Mouse (Mus musculus): Measurements from ENCODE around the gene Pdzd7. TPM values are rescaled to one million over a fixed set of nuclear protein-coding genes. Genes with fewer than 3 reads are reported as not detected.

Gene Pdzd7
- total RNA-seq, 2 experiments from 2014 or later: 4.1 to 4.7 TPM

DNA sequence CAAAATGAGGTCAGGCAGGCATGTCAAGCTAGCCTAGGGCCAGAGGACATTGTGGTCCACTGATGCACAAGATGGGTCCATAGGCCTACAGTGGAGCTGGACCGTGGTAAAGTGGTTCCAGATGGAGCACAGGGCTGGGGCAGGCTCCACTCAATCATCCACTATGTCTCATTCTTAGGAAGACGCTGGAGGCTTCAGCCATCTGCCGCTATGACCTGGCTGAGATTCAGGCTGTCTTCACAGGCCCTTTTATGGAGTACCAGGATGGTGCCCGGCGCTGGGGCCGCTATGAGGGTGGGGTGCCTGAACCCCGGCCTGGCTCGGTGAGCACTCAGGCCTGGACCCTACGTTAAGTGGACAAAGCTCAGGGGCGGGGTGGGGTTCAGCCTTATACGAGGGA, 47.7 kb downstream of the Pdzd7 start:
- DNase-seq (ENCODE audit: extremely low spot score in 1 of 2, low spot score in 2 of 2): no peak

DNA sequence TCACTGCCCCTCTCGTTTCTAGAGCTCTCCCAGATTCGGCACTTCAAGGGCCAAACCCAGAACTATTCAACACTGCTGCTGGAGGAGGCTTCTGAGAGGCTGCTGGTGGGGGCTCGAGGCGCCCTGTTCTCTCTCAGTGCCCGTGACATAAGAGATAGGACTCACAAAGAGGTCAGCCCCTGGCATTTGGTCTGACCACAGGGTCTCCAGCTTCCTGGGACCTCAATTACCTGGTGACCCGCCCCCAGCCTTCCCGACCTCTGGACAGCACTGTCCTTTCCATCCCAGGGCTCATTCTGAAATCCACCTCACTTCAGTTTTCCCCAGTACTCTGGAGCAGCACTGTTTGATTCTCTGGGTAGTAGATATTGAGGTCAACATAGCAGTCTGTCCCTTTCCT, 52.8 kb downstream of the Pdzd7 start:
- intact Hi-C loops (cut with DNase I): loop anchor here (5.0 kb wide), 1 partner anchor 40 kb away; no protein-coding TSS in a partner anchor
- peak in 1 of 2 experiments; percentile 1 for DNase-seq (ENCODE audit: extremely low spot score in 1 of 2, low spot score in 2 of 2)

More for the DNA sequence above, 47.7 kb downstream of the Pdzd7 start:
- intact Hi-C loops (cut with DNase I): no loop called here

- intact Hi-C loops (cut with DNase I): loop anchor here (5.0 kb wide), 1 partner anchor 40 kb away; no protein-coding TSS in a partner anchor
- DNase-seq (ENCODE audit: extremely low spot score in 1 of 2, low spot score in 2 of 2): peak in 1 of 2 experiments; percentile 47
These were observed 53.3 kb downstream of the Pdzd7 start for GRCm38 (mm10) chr19:44992246-44992645.

- intact Hi-C loops (cut with DNase I): loop anchor here (5.0 kb wide), 1 partner anchor 41 kb away; no protein-coding TSS in a partner anchor
These were observed 54.5 kb downstream of the Pdzd7 start for GRCm38 (mm10) chr19:44991031-44991430.

GRCm38 (mm10) chr19:44989567-44990495, 55.7 kb downstream of the Pdzd7 start:
- intact Hi-C loops (cut with DNase I): loop anchor here (5.0 kb wide), 1 partner anchor 42 kb away; no protein-coding TSS in a partner anchor
- DNase-seq (ENCODE audit: extremely low spot score in 1 of 2, low spot score in 2 of 2): no peak

More at GRCm38 (mm10) chr19:44991031-44991430, 54.5 kb downstream of the Pdzd7 start:
- no peak for DNase-seq (ENCODE audit: extremely low spot score in 1 of 2, low spot score in 2 of 2)

DNA sequence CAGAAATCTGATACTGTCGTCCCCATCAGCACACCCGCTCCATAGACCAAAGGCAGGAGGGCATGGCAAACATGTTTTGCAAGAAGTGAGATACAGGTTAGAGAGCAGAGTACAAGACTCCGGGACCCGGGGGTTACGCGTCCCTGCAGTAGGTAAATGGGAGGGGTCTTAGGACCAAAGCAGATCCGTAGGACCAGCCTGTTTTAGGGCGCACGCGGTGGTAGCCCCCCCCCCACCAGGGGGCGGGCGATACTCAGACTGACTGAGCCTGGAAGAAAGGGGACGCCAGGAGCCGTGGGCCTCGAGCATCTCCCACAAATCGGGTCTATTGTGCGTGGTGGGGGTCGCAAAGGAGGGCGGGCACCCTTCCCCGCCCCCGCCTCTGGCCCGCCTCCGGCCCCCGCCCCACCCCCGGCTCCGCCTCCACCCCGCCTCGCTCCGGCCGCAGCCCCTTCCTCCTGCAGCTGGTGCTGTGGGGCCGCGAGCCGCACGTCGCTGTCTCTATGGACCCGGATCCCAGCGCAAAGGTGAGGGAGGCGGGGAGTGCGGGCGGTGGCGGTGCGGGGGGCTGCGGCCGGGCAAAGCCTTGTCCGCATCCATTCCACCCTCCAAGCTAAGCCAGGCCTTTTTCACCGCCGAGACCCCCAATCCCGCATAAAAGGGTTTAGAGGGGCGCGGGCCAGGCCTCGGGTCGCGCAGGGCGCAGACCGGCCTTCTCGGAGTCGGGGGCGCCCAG, 56.5 kb downstream of the Pdzd7 start, which contains the start of gene Sema4g:
TSS of gene Sema4g (plus strand) at position 271 of the 736 bp plus-strand sequence.
- DNase-seq (ENCODE audit: extremely low spot score in 1 of 2, low spot score in 2 of 2): peak in 1 of 2 experiments; percentile 69
- intact Hi-C loops (cut with DNase I): no loop called here

- intact Hi-C loops (cut with DNase I): no loop called here
- DNase-seq (ENCODE audit: extremely low spot score in 1 of 2, low spot score in 2 of 2): no peak
These were observed 57.2 kb downstream of the Pdzd7 start for GRCm38 (mm10) chr19:44988321-44988720.

DNA sequence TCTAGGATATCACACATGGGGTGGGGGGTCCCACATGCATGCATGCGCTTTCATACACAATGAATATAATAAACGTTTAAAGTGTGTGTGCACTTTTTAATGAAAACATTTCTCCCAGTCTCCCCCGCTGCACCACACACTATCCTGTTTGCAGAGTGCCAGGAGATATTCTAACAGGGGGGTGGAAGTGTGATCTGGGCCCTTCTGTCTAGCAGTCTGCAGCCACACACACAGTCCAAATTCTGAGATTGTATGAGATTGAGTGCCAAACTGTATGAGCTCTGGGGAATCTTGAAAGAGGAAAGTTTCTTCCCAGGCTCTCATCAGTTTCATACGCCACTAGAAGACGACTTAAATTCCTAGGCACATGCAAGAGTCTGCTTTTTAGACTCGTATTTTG, 57.7 kb downstream of the Pdzd7 start:
- intact Hi-C loops (cut with DNase I): no loop called here
- DNase-seq (ENCODE audit: extremely low spot score in 1 of 2, low spot score in 2 of 2): no peak

DNA sequence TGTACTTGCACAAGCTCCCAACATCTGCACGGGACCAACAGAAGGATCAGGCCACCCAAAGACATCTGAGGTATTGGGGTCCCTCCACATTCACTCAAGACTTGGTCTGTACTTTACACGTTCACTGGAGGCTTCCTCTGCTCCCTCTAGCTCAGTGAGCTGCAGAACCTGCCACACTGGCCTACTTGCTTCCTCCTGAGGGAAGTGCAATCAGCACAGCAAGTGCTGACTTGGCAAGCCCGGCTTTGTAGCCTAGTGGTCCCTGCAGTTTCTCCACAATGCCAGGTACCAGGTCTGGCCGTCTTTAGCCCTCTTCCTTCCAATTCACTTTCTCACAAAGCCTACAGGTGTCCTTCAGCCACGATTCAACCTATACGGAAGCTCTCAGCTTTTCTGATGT, 58.5 kb downstream of the Pdzd7 start:
- intact Hi-C loops (cut with DNase I): no loop called here
- DNase-seq (ENCODE audit: extremely low spot score in 1 of 2, low spot score in 2 of 2): no peak

DNA sequence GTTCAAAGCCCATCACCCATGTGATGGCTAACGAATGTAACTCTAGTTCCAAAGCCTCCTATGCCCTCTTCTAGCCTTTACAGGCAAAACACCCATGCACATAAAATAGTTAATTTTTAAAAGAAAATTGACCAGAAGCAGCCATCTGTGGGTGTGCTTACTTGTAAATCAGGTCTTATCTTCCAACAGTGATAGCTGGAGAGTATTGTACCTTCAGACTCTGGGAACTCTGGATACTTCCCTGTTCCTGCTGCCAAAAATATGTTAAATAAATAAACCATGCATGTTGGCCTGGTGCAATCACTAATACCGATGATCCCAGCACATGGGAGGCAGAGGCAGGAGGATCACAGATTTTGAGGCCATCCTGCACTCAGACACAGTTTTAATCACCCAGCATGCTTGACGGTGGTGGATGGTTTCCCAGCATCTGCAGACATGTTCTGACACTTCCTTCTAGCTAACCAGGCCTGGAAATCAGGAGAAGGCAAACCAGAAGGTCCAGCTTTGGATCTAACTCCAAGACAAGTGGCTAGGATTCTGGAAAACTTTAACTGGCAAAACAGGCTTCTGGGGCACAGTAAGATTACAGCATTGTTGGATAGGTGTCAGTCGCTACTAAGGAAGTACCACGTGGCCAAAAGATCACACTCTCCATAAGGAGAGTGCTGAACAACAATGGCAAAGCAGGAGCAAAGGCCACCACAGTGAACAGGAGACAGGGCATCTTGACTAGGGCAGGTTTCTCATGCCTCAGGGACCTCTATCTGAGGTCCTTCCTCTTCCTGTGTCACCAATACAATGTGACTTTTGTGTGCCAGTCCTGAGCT, 60.1 kb downstream of the Pdzd7 start:
- DNase-seq (ENCODE audit: extremely low spot score in 1 of 2, low spot score in 2 of 2): no peak
- intact Hi-C loops (cut with DNase I): no loop called here

DNA sequence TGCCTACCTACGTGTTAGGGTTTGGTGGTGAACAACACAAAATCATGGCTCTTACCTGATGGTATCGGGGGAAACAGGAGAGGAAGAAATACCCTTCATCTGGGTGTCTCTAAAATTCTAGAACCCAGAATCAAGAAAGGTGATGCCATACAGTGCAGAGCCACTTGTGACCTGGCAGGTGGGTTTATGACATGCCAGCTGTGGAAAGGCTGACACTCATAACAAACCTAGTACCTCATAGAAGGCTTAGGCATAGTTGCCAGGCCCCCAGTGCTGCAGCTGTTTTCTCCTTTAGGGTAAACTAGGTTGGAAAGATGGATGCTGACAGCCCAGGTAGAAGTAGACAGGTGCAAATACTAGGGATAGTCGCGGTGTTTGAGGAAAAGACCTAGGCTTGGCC, 61.1 kb downstream of the Pdzd7 start:
- intact Hi-C loops (cut with DNase I): no loop called here
- DNase-seq (ENCODE audit: extremely low spot score in 1 of 2, low spot score in 2 of 2): no peak

- peak in 1 of 2 experiments; percentile 32 for DNase-seq (ENCODE audit: extremely low spot score in 1 of 2, low spot score in 2 of 2)
- intact Hi-C loops (cut with DNase I): no loop called here
These were observed 62.2 kb downstream of the Pdzd7 start for GRCm38 (mm10) chr19:44983366-44983765.

DNA sequence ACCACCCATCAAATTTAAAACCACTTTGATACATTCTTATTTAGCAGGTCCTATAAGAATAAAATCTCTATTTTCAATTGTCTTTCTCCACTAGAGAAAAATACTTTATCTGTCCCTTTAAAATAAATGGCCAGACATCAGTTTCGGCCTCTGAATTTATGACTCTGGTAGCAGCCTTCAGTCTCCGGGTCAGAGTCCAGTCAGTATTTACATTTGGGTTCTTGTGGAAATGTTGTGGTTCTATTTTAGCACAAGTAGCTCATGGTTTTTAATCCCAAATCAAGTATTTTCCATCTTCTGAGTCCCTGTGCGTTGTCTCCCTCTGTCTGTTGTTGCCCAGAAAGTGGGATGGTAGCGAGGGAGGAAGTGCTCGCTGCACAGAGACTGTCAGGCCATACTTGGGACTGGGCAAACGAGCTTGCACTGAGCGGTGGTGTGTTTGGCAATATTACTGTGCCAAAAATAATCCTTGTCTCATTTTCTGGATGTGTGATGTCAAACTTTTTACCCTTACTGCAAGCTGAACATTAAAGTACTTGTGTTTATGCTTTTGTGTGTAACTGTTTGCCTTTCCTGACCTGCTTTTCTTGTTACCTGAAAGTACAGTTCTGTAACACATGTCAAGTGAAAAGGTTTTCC, 62.9 kb downstream of the Pdzd7 start:
- no peak for DNase-seq (ENCODE audit: extremely low spot score in 1 of 2, low spot score in 2 of 2)
- intact Hi-C loops (cut with DNase I): no loop called here

GRCm38 (mm10) chr19:44980787-44981186, 64.7 kb downstream of the Pdzd7 start:
- intact Hi-C loops (cut with DNase I): no loop called here
- no peak for DNase-seq (ENCODE audit: extremely low spot score in 1 of 2, low spot score in 2 of 2)

DNA sequence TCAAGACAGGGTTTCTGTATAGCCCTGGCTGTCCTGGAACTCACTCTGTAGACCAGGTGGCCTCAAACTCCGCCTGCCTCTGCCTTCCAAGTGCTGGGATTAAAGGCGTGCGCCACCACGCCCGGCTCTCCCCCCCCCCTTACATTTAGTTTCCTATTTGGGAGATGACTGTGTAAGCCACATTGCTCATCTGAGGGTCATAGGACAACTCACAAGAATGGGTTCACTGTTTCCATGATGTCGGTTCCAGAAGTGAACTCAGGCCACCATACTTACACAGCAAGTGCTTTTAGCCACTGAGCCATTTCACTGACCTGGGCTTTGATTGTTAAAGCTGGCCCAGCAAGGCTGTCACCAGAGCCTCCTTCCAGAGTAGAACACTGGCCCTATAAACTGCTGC, 68.4 kb downstream of the Pdzd7 start:
- intact Hi-C loops (cut with DNase I): loop anchor here (5.0 kb wide), 1 partner anchor 35 kb away; no protein-coding TSS in a partner anchor
- DNase-seq (ENCODE audit: extremely low spot score in 1 of 2, low spot score in 2 of 2): no peak
